Mouse (Mus musculus): ENCODE measurements at regions not wholly inside any gene's neighbourhood (a gene's known extent, or its start where the extent isn't known, plus 50 kb on each side); places are given as distances from the start of the nearest gene placed in this dataset.

- Histone ChIP-seq H3K79me2 (ENCODE audit: control insufficient read depth, insufficient read depth, low read length, poor library complexity) (no peaks in the 10 kb centered on the region), H3K27me3 (ENCODE audit: control insufficient read depth in 1 of 2, insufficient read depth in 2 of 2, low read length in 2 of 2) (peaks cover 0 to 2% of the 10 kb centered on the region in 2 experiments; a peak in 1 of 4 replicates), H3K36me3 (ENCODE audit: control insufficient read depth in 1 of 2, insufficient read depth in 2 of 2, low read length in 2 of 2) (no peaks in the 10 kb centered on the region), H3K4me3 (ENCODE audit: control insufficient read depth in 1 of 2, insufficient read depth in 1 of 2, low read depth in 2 of 2, low read length in 2 of 2) (no peak overlapping the region), H3K27ac (ENCODE audit: control insufficient read depth, low read depth, low read length) (no peak overlapping the region), H3K4me1 (ENCODE audit: control insufficient read depth in 1 of 2, insufficient read depth in 2 of 2, low read length in 2 of 2) (no peaks in the 10 kb centered on the region), H3K9me3 (replicated peaks; ENCODE audit: insufficient read depth, low read length) (no peaks in the 10 kb centered on the region), H3K9ac (ENCODE audit: control insufficient read depth, low read depth, low read length, poor library complexity, severe bottlenecking) (no peak overlapping the region)
- TF ChIP-seq BHLHE40 (IDR thresholded peaks at IDR 0.05; ENCODE audit: borderline replicate concordance, low read depth, low read length) (no peak), EP300 (IDR thresholded peaks at IDR 0.05; ENCODE audit: low read depth in 1 of 2, low read length in 2 of 2) (no peak), MYC (IDR thresholded peaks at IDR 0.05; ENCODE audit: low read depth, low read length) (no peak), MAX (IDR thresholded peaks at IDR 0.05; ENCODE audit: low read length) (no peak), TAL1 (IDR thresholded peaks at IDR 0.05; ENCODE audit: low read length) (no peak), KAT2A (conservative IDR thresholded peaks at IDR 0.05; ENCODE audit: low read depth, low read length) (no peak), MYB (IDR thresholded peaks at IDR 0.05; ENCODE audit: low read depth, low read length) (no peak), MXI1 (IDR thresholded peaks at IDR 0.05; ENCODE audit: low read depth, low read length) (no peak), NELFE (IDR thresholded peaks at IDR 0.05; ENCODE audit: low read depth, low read length) (no peak), SIN3A (IDR thresholded peaks at IDR 0.05; ENCODE audit: low read length) (no peak), TCF12 (IDR thresholded peaks at IDR 0.05; ENCODE audit: low read depth, low read length) (no peak), CHD2 (IDR thresholded peaks at IDR 0.05; ENCODE audit: low read length) (no peak)
- DNase-seq (ENCODE audit: low read depth, low spot score): no peak
These were observed 74.6 kb upstream of the Lrpprc start for GRCm38 (mm10) chr17:84865158-84865557.

- Histone ChIP-seq H3K27me3 (ENCODE audit: control insufficient read depth in 1 of 2, insufficient read depth in 2 of 2, low read length in 2 of 2) (peaks cover 0 to 2% of the 10 kb centered on the region in 2 experiments; a peak in 1 of 4 replicates), H3K9me3 (replicated peaks; ENCODE audit: insufficient read depth, low read length) (no peaks in the 10 kb centered on the region), H3K36me3 (ENCODE audit: control insufficient read depth in 1 of 2, insufficient read depth in 2 of 2, low read length in 2 of 2) (no peaks in the 10 kb centered on the region), H3K79me2 (ENCODE audit: control insufficient read depth, insufficient read depth, low read length, poor library complexity) (no peaks in the 10 kb centered on the region), H3K9ac (ENCODE audit: control insufficient read depth, low read depth, low read length, poor library complexity, severe bottlenecking) (no peak overlapping the region), H3K27ac (ENCODE audit: control insufficient read depth, low read depth, low read length) (no peak overlapping the region), H3K4me3 (ENCODE audit: control insufficient read depth in 1 of 2, insufficient read depth in 1 of 2, low read depth in 2 of 2, low read length in 2 of 2) (no peak overlapping the region), H3K4me1 (ENCODE audit: control insufficient read depth in 1 of 2, insufficient read depth in 2 of 2, low read length in 2 of 2) (no peaks in the 10 kb centered on the region)
- TF ChIP-seq CHD2 (IDR thresholded peaks at IDR 0.05; ENCODE audit: low read length): no peak
- TF ChIP-seq MYC (IDR thresholded peaks at IDR 0.05; ENCODE audit: low read depth, low read length): no peak
- TF ChIP-seq MAZ (IDR thresholded peaks at IDR 0.05; ENCODE audit: low read depth, low read length): no peak
- TF ChIP-seq MAX (IDR thresholded peaks at IDR 0.05; ENCODE audit: low read length): no peak
- no peak for TF ChIP-seq SMC3 (IDR thresholded peaks at IDR 0.05; ENCODE audit: low read depth, low read length)
- TF ChIP-seq ETS1 (IDR thresholded peaks at IDR 0.05; ENCODE audit: low read depth, low read length): no peak
- no peak for TF ChIP-seq POLR2AphosphoS2 (IDR thresholded peaks at IDR 0.05; ENCODE audit: low read length)
- no peak for TF ChIP-seq RAD21 (IDR thresholded peaks at IDR 0.05; ENCODE audit: low read depth, low read length)
- no peak for TF ChIP-seq POLR2AphosphoS5 (IDR thresholded peaks at IDR 0.05; ENCODE audit: borderline replicate concordance, low read depth, low read length)
- no peak for TF ChIP-seq ZNF384 (IDR thresholded peaks at IDR 0.05; ENCODE audit: low read depth, low read length)
- no peak for TF ChIP-seq HCFC1 (IDR thresholded peaks at IDR 0.05; ENCODE audit: low read depth, low read length)
- TF ChIP-seq NRF1 (IDR thresholded peaks at IDR 0.05; ENCODE audit: insufficient read depth, low read depth, low read length, poor library complexity, severe bottlenecking): no peak
- no peak for DNase-seq (ENCODE audit: low read depth, low spot score)
These were observed 75.0 kb upstream of the Lrpprc start for GRCm38 (mm10) chr17:84865566-84865965.

Measured in MEL (cell line).